Mouse (Mus musculus) ES-E14 (cell line): ENCODE results near the gene Evi5. TPM values are rescaled to one million over a fixed set of nuclear protein-coding genes. Genes with fewer than 3 reads are reported as not detected.

Source experiments
- DNase-seq: peaks from one replicate; pipeline ENCODE4 v3.0.0-alpha.2; 2013; ENCODE audit warnings: low read depth, low spot score
- H3K27ac ChIP-seq: 2 replicates; pipeline ENCODE4 v1.5.1; 2012; ENCODE audit warnings: low read depth, mild to moderate bottlenecking, low read length, moderate library complexity, mixed read lengths; ENCODE audit not compliant: poor library complexity, insufficient read depth, severe bottlenecking
- H3K36me3 ChIP-seq: 2 replicates; pipeline ENCODE4 v1.6.1; 2012; ENCODE audit warnings: mild to moderate bottlenecking, low read length, moderate library complexity, mixed read lengths; ENCODE audit not compliant: control insufficient read depth, poor library complexity, insufficient read depth, severe bottlenecking
- H3K4me1 ChIP-seq, 2 experiments: fragments of 150-350 bp in 1 of 2; sonication (generic) in 1 of 2; 2 replicates each; pipeline ENCODE4 v1.6.1; 2012; ENCODE audit warnings: low read length in 2 of 2, mild to moderate bottlenecking in 1 of 2, mixed read lengths in 1 of 2; ENCODE audit not compliant: control insufficient read depth in 2 of 2, insufficient read depth in 2 of 2, poor library complexity in 1 of 2
- H3K4me3 ChIP-seq, 2 experiments: fragments of 150-350 bp in 1 of 2; sonication (generic) in 1 of 2; 2 replicates each; pipeline ENCODE4 v1.5.1; 2012; ENCODE audit warnings: low read length in 2 of 2, low read depth in 1 of 2, mild to moderate bottlenecking in 1 of 2, mixed read lengths in 1 of 2; ENCODE audit not compliant: insufficient read depth in 1 of 2, poor library complexity in 1 of 2, severe bottlenecking in 1 of 2
- H3K9ac ChIP-seq: 2 replicates; pipeline ENCODE4 v1.6.1; 2012; ENCODE audit warnings: low read depth, mild to moderate bottlenecking, low read length, mixed read lengths; ENCODE audit not compliant: poor library complexity, insufficient read depth, severe bottlenecking
- H3K9me3 ChIP-seq: fragments of 150-350 bp; sonication (generic); 2 replicates; pipeline ENCODE4 v1.6.1; 2012; ENCODE audit warnings: low read depth, mild to moderate bottlenecking, low read length; ENCODE audit not compliant: control insufficient read depth, insufficient read depth
- CHD2 ChIP-seq: IDR thresholded peaks from 2 replicates; pipeline ENCODE4 v1.6.1; 2014; ENCODE audit warnings: mild to moderate bottlenecking, low read depth, low read length, inconsistent platforms
- HCFC1 ChIP-seq: IDR thresholded peaks from 2 replicates; pipeline ENCODE4 v1.6.1; 2012; ENCODE audit warnings: low read length, inconsistent platforms, borderline replicate concordance; ENCODE audit not compliant: insufficient read depth
- MAFK ChIP-seq: IDR thresholded peaks from 2 replicates; pipeline ENCODE4 v1.6.1; 2014; ENCODE audit warnings: mild to moderate bottlenecking, low read depth, low read length, inconsistent platforms; ENCODE audit not compliant: insufficient read depth
- ZC3H11A ChIP-seq: IDR thresholded peaks from 2 replicates; pipeline ENCODE4 v1.6.1; 2012; ENCODE audit warnings: low read depth, mild to moderate bottlenecking, inconsistent platforms, low read length, borderline replicate concordance
- ZNF384 ChIP-seq: IDR thresholded peaks from 2 replicates; pipeline ENCODE4 v1.6.1; 2012; ENCODE audit warnings: low read depth, low read length, inconsistent platforms
- in situ Hi-C, 2 experiments: fragments of 600-800 bp; cut with MboI; formaldehyde crosslinking; loops; one replicate each; pipeline ENCODE4 v1.15.1; 2025; ENCODE audit warnings: low sequenced_read_pairs in 2 of 2, inconsistent platforms in 1 of 2; ENCODE audit not compliant: unreplicated experiment in 2 of 2
- total RNA-seq: library from RNA; depleted of rRNA; stranded (reverse); fragments of 300-350 nt; gene quantifications from 2 replicates; pipeline ENCODE4 v1.2.3, GENCODE M21; 2012

Gene Evi5
- total RNA-seq, 1 experiment = 35.8 TPM

GRCm38 (mm10) chr5:107831351-107831750 is 43.6 kb downstream of the Evi5 start:
- Histone ChIP-seq H3K9ac (no peak overlapping the region), H3K27ac (no peak overlapping the region), H3K4me1 (peaks cover 2% of the 10 kb centered on the region in 2 experiments; a peak in 1 of 4 replicates), H3K4me3 (no peak overlapping the region), H3K9me3 (no peaks in the 10 kb centered on the region), H3K36me3 (no peaks in the 10 kb centered on the region)
- in situ Hi-C loops = no loop called here
- TF ChIP-seq HCFC1 (no peak), MAFK (no peak), ZNF384 (no peak), CHD2 (no peak), ZC3H11A (no peak)
- DNase-seq = no peak

- no peaks in the 10 kb centered on the region for H3K36me3 ChIP-seq
- no peaks in the 10 kb centered on the region for H3K9me3 ChIP-seq
- no peak for DNase-seq
- H3K4me1 ChIP-seq = peaks cover 2% of the 10 kb centered on the region in 2 experiments; a peak in 1 of 4 replicates
- peak within 1 kb of the TSS; percentile 37 to 38 for H3K4me3 ChIP-seq
- H3K9ac ChIP-seq = peak within 1 kb of the TSS; percentile 35
- TF ChIP-seq ZNF384 (no peak), ZC3H11A (no peak), HCFC1 (no peak), MAFK (no peak), CHD2 (no peak)
- in situ Hi-C loops = no loop called here
- no peak within 1 kb of the TSS for H3K27ac ChIP-seq
Observed at GRCm38 (mm10) chr5:107829998-107830560, 44.8 kb downstream of the Evi5 start, which contains the start of gene Ube2d2b. TSS of gene Ube2d2b (plus strand) at chr5:107830099.

- Histone ChIP-seq H3K4me3 (no peak overlapping the region), H3K36me3 (peaks cover 2% of the 10 kb centered on the region; the same call in 1 of the 2 replicates), H3K9me3 (no peaks in the 10 kb centered on the region), H3K27ac (no peak overlapping the region), H3K4me1 (peaks cover 0 to 3% of the 10 kb centered on the region in 2 experiments; a peak in 1 of 4 replicates), H3K9ac (no peak overlapping the region)
- in situ Hi-C loops = no loop called here
- DNase-seq = no peak
- TF ChIP-seq CHD2 = no peak
- no peak for TF ChIP-seq ZNF384
- no peak for TF ChIP-seq ZC3H11A
- no peak for TF ChIP-seq HCFC1
Observed at GRCm38 (mm10) chr5:107822521-107822920, 52.4 kb downstream of the Evi5 start.

- TF ChIP-seq CHD2 (no peak), ZNF384 (no peak), HCFC1 (no peak), MAFK (no peak), ZC3H11A (no peak)
- no peak overlapping the region for H3K9ac ChIP-seq
- H3K4me3 ChIP-seq = no peak overlapping the region
- H3K4me1 ChIP-seq = no peaks in the 10 kb centered on the region
- H3K36me3 ChIP-seq = peaks cover 2% of the 10 kb centered on the region; the same call in 1 of the 2 replicates
- in situ Hi-C loops = no loop called here
- DNase-seq = no peak
- no peak overlapping the region for H3K27ac ChIP-seq
- H3K9me3 ChIP-seq = no peaks in the 10 kb centered on the region
Observed at GRCm38 (mm10) chr5:107814651-107815050, 60.3 kb downstream of the Evi5 start.

GRCm38 (mm10) chr5:107807496-107807895 is 67.4 kb downstream of the Evi5 start:
- no peaks in the 10 kb centered on the region for H3K9me3 ChIP-seq
- in situ Hi-C loops = no loop called here
- TF ChIP-seq CHD2 (no peak), MAFK (no peak), HCFC1 (no peak), ZC3H11A (no peak), ZNF384 (no peak)
- H3K36me3 ChIP-seq = no peaks in the 10 kb centered on the region
- no peak overlapping the region for H3K4me3 ChIP-seq
- H3K27ac ChIP-seq = no peak overlapping the region
- no peaks in the 10 kb centered on the region for H3K4me1 ChIP-seq
- no peak overlapping the region for H3K9ac ChIP-seq
- DNase-seq = no peak
